Mouse (Mus musculus): ENCODE data around the gene Olfr894. TPM values are rescaled to one million over a fixed set of nuclear protein-coding genes. Genes with fewer than 3 reads are reported as not detected.

Gene Olfr894
- not detected for polyA plus RNA-seq (2015; fragmentation: Illumina TruSeq; extraction: RNeasy Lipid Tissue Mini Kit (QIAGEN cat#74804); ENCODE audit: low read depth, low replicate concordance)

GRCm38 (mm10) chr9:38217755-38218154, at the start of gene Olfr894:
TSS of gene Olfr894 (plus strand) at chr9:38218055.

DNA sequence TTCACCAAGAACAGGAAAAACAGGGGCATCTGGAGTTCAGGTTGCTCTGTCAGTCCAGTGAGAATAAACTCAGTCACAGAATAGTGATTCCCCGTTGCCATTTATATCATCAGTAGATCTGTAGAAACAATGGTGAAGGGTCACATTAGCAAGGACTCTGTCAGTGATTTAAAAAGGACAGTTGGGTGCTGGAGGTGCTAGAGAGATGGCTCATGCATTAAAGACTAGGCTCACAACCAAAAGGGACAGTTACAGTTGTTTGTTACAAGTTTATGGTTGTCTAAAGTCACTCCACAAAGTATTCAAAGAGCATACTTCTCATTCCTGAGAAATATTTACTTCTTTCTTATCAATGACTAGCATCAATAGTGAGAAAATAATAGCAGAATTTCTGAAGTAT, 37.1 kb upstream of the Olfr894 start, which contains the start of gene Olfr891:
TSS of gene Olfr891 (minus strand) at position 101 of the 400 bp plus-strand sequence.

DNA sequence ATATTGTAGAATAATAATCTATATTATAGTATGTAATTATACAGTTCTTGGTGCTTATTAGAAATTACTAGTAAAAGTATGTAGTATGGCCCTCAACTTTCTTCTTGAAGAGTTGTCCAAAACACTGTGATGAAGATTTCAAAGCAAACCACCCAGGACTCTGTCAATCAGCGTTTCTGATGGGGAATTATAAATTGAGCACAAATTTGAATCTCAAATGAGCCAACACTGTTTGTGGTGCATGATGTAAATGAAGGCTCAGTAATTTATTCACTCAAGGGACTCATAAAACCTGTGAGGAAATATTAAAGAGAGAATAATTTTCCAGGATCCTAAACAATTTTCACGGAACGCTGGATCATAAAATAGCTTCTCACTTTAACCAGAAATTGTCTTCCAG, 9.8 kb upstream of the Olfr894 start, which contains the start of gene Olfr893:
TSS of gene Olfr893 (plus strand) at position 301 of the 400 bp plus-strand sequence.

DNA sequence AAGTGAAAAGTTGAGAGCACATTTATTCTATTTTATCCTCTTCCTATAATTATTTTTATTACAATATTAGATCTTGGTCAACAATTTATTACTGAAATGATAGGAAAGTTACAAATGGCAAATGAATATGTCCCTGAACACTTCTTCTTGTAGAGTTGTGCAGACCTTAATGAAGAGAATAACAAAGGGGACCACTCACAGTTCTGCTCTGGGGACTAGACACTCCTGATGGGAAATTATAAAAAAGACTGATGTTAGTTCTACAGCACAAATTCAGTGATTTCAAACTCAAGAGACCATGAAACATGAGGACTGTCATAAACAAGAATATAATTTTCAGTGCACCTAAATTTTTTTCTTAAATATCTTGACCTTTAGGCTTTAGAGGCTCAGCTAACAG, 34.6 kb downstream of the Olfr894 start, which contains the start of gene Olfr143:
TSS of gene Olfr143 (plus strand) at position 301 of the 400 bp plus-strand sequence.

GRCm38 (mm10) chr9:38267551-38267950, 49.7 kb downstream of the Olfr894 start, which contains the start of gene Olfr895:
TSS of gene Olfr895 (plus strand) at chr9:38267851.

Other genes starting within 250 kb of the Olfr894 start
- gene Olfr881, start 226.2 kb upstream of the Olfr894 start, polyA plus RNA-seq (2015; fragmentation: Illumina TruSeq; extraction: RNeasy Lipid Tissue Mini Kit (QIAGEN cat#74804); ENCODE audit: low read depth, low replicate concordance), result not detected
- not detected for gene Olfr883, start 192.2 kb upstream of the Olfr894 start, polyA plus RNA-seq (2015; fragmentation: Illumina TruSeq; extraction: RNeasy Lipid Tissue Mini Kit (QIAGEN cat#74804); ENCODE audit: low read depth, low replicate concordance)
- gene Olfr884, start 171.5 kb upstream of the Olfr894 start, polyA plus RNA-seq (2015; fragmentation: Illumina TruSeq; extraction: RNeasy Lipid Tissue Mini Kit (QIAGEN cat#74804); ENCODE audit: low read depth, low replicate concordance), result not detected
- gene Olfr885, start 156.7 kb upstream of the Olfr894 start, polyA plus RNA-seq (2015; fragmentation: Illumina TruSeq; extraction: RNeasy Lipid Tissue Mini Kit (QIAGEN cat#74804); ENCODE audit: low read depth, low replicate concordance), result not detected
- not detected for gene Olfr887, start 134.0 kb upstream of the Olfr894 start, polyA plus RNA-seq (2015; fragmentation: Illumina TruSeq; extraction: RNeasy Lipid Tissue Mini Kit (QIAGEN cat#74804); ENCODE audit: low read depth, low replicate concordance)
- gene Olfr888, start 109.9 kb upstream of the Olfr894 start, polyA plus RNA-seq (2015; fragmentation: Illumina TruSeq; extraction: RNeasy Lipid Tissue Mini Kit (QIAGEN cat#74804); ENCODE audit: low read depth, low replicate concordance), result not detected
- gene Olfr889, start 102.9 kb upstream of the Olfr894 start, polyA plus RNA-seq (2015; fragmentation: Illumina TruSeq; extraction: RNeasy Lipid Tissue Mini Kit (QIAGEN cat#74804); ENCODE audit: low read depth, low replicate concordance), result not detected
- gene Olfr890, start 75.5 kb upstream of the Olfr894 start, polyA plus RNA-seq (2015; fragmentation: Illumina TruSeq; extraction: RNeasy Lipid Tissue Mini Kit (QIAGEN cat#74804); ENCODE audit: low read depth, low replicate concordance), result not detected
- gene Olfr891, start 37.2 kb upstream of the Olfr894 start, polyA plus RNA-seq (2015; fragmentation: Illumina TruSeq; extraction: RNeasy Lipid Tissue Mini Kit (QIAGEN cat#74804); ENCODE audit: low read depth, low replicate concordance), result not detected
- gene Olfr893, start 9.7 kb upstream of the Olfr894 start, polyA plus RNA-seq (2015; fragmentation: Illumina TruSeq; extraction: RNeasy Lipid Tissue Mini Kit (QIAGEN cat#74804); ENCODE audit: low read depth, low replicate concordance), result not detected
- gene Olfr143, start 34.7 kb downstream of the Olfr894 start, polyA plus RNA-seq (2015; fragmentation: Illumina TruSeq; extraction: RNeasy Lipid Tissue Mini Kit (QIAGEN cat#74804); ENCODE audit: low read depth, low replicate concordance), result not detected
- gene Olfr895, start 49.8 kb downstream of the Olfr894 start, polyA plus RNA-seq (2015; fragmentation: Illumina TruSeq; extraction: RNeasy Lipid Tissue Mini Kit (QIAGEN cat#74804); ENCODE audit: low read depth, low replicate concordance), result not detected
- not detected for gene Olfr896-ps1, start 73.1 kb downstream of the Olfr894 start, polyA plus RNA-seq (2015; fragmentation: Illumina TruSeq; extraction: RNeasy Lipid Tissue Mini Kit (QIAGEN cat#74804); ENCODE audit: low read depth, low replicate concordance)
- not detected for gene Olfr25, start 111.0 kb downstream of the Olfr894 start, polyA plus RNA-seq (2015; fragmentation: Illumina TruSeq; extraction: RNeasy Lipid Tissue Mini Kit (QIAGEN cat#74804); ENCODE audit: low read depth, low replicate concordance)
- not detected for gene Olfr898, start 130.4 kb downstream of the Olfr894 start, polyA plus RNA-seq (2015; fragmentation: Illumina TruSeq; extraction: RNeasy Lipid Tissue Mini Kit (QIAGEN cat#74804); ENCODE audit: low read depth, low replicate concordance)
- not detected for gene Olfr250, start 148.8 kb downstream of the Olfr894 start, polyA plus RNA-seq (2015; fragmentation: Illumina TruSeq; extraction: RNeasy Lipid Tissue Mini Kit (QIAGEN cat#74804); ENCODE audit: low read depth, low replicate concordance)
- not detected for gene Olfr251, start 159.0 kb downstream of the Olfr894 start, polyA plus RNA-seq (2015; fragmentation: Illumina TruSeq; extraction: RNeasy Lipid Tissue Mini Kit (QIAGEN cat#74804); ENCODE audit: low read depth, low replicate concordance)
- gene Olfr147, start 183.6 kb downstream of the Olfr894 start, polyA plus RNA-seq (2015; fragmentation: Illumina TruSeq; extraction: RNeasy Lipid Tissue Mini Kit (QIAGEN cat#74804); ENCODE audit: low read depth, low replicate concordance), result not detected
- not detected for gene Olfr901, start 211.4 kb downstream of the Olfr894 start, polyA plus RNA-seq (2015; fragmentation: Illumina TruSeq; extraction: RNeasy Lipid Tissue Mini Kit (QIAGEN cat#74804); ENCODE audit: low read depth, low replicate concordance)
- gene Olfr902, start 229.6 kb downstream of the Olfr894 start, polyA plus RNA-seq (2015; fragmentation: Illumina TruSeq; extraction: RNeasy Lipid Tissue Mini Kit (QIAGEN cat#74804); ENCODE audit: low read depth, low replicate concordance), result not detected
- not detected for gene Olfr904, start 245.1 kb downstream of the Olfr894 start, polyA plus RNA-seq (2015; fragmentation: Illumina TruSeq; extraction: RNeasy Lipid Tissue Mini Kit (QIAGEN cat#74804); ENCODE audit: low read depth, low replicate concordance)